Mouse (Mus musculus): ENCODE data around the gene Adam12.
"Not testable (repeated sequence)": the region's sequence is repeated elsewhere in the genome, so short reads cannot be mapped to it uniquely, and the experiment has no call there.

The Adam12 gene

DNA sequence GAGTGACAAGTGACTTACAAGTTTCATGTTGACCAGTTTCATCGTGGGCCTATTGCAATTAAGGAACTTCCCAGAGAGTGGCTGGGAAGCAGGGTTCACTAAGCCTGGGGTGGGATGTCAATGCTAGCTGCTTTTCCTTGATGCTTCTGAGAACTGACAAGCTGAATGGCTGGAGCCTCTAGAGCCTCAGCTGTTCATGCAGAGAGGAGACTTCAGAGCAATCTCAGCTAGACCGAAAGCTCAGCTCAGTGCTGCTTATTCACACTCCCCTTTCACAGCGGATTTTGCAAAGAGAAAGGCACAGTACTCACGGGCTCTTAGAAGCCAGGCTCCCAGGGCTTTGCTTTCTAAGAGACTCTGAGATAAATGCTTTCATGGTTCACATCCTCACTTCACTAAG, 295.6 kb downstream of the Adam12 start:
- no peak for DNase-seq (ENCODE audit: low read depth, low spot score)

DNA sequence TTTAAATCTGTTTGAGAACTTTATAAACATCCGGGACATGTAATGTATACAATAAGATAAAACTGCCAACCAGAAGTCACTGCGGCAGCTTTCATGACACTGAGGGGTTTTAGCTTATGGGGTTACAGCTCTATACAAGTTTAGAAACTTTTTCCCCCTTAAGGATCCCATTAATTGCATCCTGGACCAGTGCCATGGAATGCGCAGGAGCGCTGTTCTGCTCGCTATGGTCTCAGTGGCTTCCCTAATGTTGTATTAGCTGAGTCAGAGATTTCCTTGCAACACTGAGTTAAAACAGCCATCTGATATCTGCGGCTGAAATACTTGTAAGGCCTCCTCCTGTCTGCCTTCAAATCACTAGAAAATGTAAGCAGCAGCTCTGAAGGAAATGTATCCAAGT, 298.6 kb downstream of the Adam12 start:
- DNase-seq (ENCODE audit: low read depth, low spot score) = peak; percentile 31

DNA sequence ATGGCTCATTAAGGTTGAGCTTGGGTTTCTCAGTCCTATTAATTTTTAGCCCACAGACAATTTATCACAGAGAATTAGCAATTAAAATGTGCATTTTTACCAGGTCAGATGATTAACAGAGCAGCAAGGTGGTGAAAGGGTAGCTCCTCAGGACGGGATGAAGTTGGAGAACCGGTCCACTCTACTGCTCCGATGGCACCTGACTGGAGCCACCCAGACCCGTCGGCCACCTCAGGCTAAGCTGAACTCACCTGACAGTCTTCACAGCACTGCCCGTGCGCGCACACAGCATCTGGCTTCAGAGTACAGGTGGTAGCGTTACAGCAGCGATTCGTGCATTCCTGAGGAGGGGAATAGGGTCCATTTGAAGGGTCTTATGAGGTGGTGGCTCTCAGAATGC, 300.5 kb downstream of the Adam12 start:
- DNase-seq (ENCODE audit: low read depth, low spot score) = no peak

DNA sequence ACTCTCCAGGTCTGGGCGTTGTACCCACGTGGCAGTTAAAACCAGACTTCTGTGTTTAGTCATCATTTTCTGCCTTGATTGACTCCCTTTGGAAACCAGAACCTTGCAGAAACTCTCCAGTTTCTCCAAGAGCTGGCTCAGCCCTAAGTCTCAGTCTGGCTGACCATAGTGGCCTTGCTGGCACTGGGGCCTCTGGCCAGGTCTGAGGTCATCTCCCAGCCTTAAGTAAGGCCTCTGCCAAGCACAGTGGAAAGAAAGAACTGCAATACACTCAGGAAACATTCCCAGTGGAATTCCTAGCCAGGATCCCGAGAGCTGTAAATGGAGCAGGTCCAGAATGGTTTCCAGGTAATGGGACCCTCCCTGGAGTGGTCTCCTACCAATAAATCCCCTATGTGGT, 303.0 kb downstream of the Adam12 start:
- no peak for DNase-seq (ENCODE audit: low read depth, low spot score)

GRCm38 (mm10) chr7:133925771-133926170, 306.2 kb downstream of the Adam12 start:
- DNase-seq (ENCODE audit: low read depth, low spot score) = no peak

DNA sequence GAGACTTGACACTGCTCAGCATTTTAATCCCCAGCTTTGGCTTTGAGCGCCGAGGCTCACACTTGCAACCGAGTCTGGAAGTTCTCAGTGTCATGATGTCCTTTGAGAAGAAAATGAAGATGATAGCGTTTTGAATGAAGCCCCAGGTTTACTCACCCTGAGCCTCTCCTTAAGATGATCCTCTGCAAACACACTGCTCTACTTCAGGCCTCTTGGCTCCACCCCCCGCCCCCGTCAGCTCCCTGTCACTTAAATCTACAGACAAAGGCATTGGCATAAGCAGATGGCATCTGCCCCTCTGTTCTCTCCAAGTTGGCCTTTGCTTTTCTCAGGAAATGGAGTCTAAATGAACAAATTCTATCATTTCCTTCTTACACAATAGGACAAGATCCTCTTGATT, 308.0 kb downstream of the Adam12 start:
- no peak for DNase-seq (ENCODE audit: low read depth, low spot score)

GRCm38 (mm10) chr7:133921291-133921690, 310.7 kb downstream of the Adam12 start:
- DNase-seq (ENCODE audit: low read depth, low spot score) = no peak

- DNase-seq (ENCODE audit: low read depth, low spot score) = no peak
These were observed 311.2 kb downstream of the Adam12 start for GRCm38 (mm10) chr7:133920724-133921123.

DNA sequence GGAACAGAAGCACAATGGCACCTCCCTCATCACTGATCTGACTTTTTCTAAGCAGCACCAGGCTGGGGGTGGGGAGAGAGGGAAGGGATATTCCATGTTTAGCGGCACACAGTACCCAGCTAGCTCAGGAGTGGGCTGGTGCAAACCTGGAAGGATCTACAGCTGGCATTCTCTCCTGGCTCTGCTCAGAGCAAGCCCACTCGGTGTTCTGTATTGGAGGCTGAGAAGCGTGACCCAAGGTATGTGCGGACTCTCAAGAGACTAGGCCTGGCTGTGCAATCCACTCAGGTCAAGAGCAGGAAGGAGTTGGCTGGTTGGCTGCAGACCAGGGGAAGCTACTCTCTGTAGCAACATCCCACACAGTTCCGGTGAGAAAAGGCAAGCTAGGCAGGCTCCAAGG, 312.0 kb downstream of the Adam12 start:
- no peak for DNase-seq (ENCODE audit: low read depth, low spot score)

GRCm38 (mm10) chr7:133919306-133919705, 312.6 kb downstream of the Adam12 start:
- no peak for DNase-seq (ENCODE audit: low read depth, low spot score)

- no peak for DNase-seq (ENCODE audit: low read depth, low spot score)
These were observed 315.7 kb downstream of the Adam12 start for GRCm38 (mm10) chr7:133916230-133916629.

GRCm38 (mm10) chr7:133911881-133912280, 320.1 kb downstream of the Adam12 start:
- DNase-seq (ENCODE audit: low read depth, low spot score) = no peak

- no peak for DNase-seq (ENCODE audit: low read depth, low spot score)
These were observed 322.0 kb downstream of the Adam12 start for GRCm38 (mm10) chr7:133909833-133910375.

- no peak for DNase-seq (ENCODE audit: low read depth, low spot score)
These were observed 323.0 kb downstream of the Adam12 start for GRCm38 (mm10) chr7:133908966-133909365.

DNA sequence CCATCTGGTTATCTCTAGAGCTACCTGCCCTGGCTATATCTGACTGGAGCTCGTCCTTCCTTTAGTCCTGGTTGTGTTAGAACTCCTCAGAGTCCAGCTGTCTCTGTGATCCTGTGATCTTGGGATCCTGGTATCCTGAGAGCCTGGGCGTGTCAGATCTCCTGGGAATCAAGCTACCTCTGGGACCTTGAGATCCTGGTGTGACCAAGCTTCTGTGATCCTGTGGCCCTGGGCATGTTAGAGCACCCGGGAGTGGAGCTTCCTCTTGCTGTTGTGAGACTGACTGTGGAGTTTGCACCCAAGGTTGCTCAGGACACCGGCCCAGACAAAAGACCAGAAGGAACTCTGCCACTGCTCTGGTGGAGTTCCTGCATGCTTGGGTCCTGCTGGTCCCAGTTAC, 332.6 kb downstream of the Adam12 start:
- no peak for DNase-seq (ENCODE audit: low read depth, low spot score)

GRCm38 (mm10) chr7:133891796-133892195, 340.1 kb downstream of the Adam12 start:
- no peak for DNase-seq (ENCODE audit: low read depth, low spot score)

DNA sequence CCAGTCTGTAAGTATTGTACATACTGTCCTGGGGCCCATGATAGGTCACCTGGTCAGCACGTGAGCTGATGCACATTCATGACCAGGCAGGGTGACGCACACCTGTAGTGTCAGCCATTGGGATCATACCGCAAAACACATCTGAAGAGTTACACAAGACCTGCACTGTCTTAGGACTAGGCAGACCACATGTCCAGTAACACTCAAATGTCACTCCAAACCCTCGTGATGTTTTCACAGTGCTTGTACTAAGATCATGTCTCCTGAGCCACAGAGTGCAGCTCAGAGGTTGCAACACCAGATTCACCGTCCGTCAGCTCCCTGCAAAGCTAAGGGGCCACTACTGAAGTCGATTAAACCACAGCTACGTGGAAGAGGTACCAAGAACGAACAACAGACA, 340.6 kb downstream of the Adam12 start:
- DNase-seq (ENCODE audit: low read depth, low spot score) = no peak

DNA sequence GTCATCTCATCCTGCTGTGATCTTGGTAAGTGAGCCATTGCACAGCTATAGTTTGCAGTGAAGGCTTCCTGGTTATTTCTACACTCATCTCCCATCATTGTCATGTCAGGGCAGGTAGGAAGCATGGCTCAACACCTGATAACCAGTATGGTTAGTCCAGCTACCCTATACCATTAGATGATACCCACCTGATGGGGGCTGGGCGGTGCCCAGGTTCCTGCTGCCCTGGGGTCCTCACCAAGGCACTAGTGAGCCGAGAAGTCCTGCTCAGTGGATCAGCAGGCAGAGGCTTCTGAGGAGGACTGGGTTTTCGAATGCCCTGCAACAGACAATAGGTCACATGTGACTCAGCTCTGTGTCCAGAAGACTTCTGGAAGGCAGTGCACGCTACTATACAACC, 342.0 kb downstream of the Adam12 start:
- no peak for DNase-seq (ENCODE audit: low read depth, low spot score)

DNA sequence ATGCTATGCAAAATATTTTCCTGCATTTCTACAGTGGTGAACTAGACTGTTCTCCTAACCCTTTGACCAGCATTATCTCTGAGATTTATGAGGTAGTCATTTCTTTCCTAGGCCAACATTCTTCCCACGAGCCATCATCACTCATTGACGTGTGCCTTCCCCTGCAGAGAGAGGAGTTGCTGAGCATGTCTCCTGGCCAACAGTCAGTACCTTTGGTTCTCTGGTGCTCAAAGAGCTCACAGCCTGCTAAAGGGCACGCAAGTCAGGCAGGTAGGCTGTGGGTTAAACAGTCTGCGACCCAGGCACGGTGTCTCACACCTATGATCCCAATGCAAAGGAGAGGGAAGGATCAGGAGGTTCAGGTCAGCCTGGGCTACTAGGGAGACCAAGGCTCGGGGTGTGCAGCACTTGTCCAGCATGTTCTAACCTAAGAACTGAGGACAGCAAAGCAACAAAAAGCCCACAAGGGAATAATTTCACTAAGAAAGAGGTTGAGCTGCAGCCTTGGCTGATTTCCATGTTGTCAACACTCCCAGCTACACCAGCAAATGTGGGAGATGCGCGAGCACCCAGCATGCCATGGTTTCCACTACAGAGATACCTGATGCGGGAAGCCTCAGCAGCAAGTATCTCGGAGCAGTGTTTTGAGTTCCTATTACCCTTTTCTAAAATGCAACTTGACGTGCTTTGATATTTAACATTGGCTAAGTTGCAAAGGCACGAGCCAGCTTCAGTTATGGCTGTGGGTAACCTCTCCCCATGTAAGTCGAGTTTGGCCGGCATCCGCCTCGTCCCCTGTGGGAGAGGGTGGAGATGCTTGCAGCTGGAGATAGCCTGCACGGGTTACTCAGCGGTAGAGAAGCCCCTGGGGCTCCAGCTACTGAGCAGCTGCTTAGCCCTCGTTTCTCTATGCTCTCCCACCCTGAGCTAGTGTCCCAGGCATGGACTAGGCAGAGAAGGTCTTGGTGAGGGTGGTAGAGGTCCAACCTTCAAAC, 342.7 kb downstream of the Adam12 start:
- no peak for DNase-seq (ENCODE audit: low read depth, low spot score)

DNA sequence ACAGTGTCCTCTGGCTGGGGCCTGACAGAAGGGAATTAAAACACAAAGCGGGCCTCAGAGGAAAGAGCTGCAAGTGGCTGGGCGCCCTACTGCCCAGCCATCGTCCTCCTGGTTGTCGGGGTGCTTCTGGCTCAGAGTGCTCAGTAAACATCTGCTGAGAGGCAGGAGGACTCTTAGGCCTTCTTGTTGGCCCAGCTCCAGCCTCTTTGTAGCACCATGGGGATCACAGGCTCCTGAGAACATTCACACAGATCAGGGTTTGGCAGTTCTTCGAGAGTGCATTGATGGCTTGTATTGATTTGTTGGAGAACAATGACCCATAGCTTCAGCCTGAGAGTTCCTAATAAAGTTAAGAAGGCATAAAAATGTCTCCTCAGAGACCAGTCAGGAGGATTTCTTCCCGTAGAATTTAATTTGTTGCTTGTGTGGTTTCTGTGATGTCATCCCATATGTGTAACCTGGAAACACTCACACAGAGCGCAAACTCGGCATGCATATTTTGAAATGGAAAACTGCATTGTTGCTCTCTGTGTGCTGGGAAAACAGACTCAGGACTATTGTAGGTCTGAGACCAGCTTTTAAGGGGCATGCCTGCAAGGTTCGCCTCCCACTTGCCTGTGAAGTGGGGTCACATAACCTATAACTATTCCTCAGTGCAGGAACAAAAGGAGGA, 347.1 kb downstream of the Adam12 start:
- not testable (repeated sequence) for DNase-seq (ENCODE audit: low read depth, low spot score)

- DNase-seq (ENCODE audit: low read depth, low spot score) = no peak
These were observed 352.2 kb downstream of the Adam12 start for GRCm38 (mm10) chr7:133879761-133880160.

DNA sequence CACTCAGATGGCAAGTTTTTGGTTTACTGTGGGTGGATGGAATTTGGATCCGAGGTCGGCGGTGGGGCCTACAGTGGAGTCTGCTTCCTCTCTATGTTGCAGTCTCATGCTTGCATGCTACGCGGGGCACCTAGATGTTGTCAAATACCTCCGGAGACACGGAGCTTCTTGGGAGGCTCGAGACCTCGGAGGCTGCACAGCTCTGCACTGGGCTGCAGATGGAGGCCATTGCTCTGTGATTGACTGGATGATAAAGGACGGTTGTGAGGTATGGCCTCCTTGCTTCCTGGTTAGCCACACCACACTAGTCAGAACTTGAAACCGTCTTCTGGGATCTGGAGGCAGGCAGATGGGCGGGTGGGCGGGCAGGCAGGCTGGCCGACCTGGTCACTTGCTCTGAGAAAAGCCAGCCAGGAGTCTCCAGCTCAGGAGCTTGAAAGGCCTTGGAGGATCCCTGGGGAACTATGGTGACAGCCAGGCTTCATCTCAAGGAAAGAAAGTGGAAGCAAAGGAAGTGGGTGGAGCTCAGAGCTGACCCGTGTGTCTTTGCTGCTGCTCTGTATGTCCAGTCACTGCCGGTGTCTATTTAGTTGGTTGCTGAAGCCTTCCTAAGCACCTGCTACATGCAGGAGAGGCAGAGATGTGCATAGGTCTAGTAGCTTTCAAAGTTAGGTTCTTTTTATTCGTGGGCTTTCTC, 355.2 kb downstream of the Adam12 start:
- no peak for DNase-seq (ENCODE audit: low read depth, low spot score)

Data from forelimb bud, embryonic 11.5 days (tissue).